Mouse (Mus musculus) mouse embryonic stem cell (cell line): ENCODE measurements around the gene Hcar2.

ENCODE experiments used
- in situ Hi-C, 2 experiments: fragments of 300-500 bp; cut with MboI; formaldehyde crosslinking; loops; 1 replicate in 1 of 2; 3 replicates in 1 of 2; pipeline ENCODE4 v1.14.3; 2019 to 2020; ENCODE audit warnings: low sequenced_read_pairs in 2 of 2, low pct_unique_long_range_greater_than_20kb in 1 of 2, mixed read lengths in 1 of 2; ENCODE audit not compliant: unreplicated experiment in 1 of 2

Hcar2 gene

DNA sequence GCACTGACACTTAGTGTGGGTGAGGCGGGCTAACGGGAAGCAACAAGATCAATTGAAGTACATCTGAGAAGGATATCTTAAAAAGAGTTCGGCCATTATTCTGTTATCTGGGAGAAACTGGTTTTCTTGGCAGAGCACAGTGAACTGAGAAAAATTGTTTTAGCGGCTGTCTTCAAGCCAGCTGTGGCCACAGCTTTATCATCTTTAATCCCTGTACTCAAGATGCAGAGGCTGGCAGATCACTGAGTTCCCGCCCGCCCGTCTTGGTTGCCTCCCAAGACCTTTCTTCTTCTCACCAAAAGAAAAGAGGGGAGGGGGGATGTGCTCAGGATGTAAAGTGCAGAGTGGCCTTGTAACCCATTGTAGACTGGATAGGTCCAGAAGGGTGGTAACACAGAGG is 48.4 kb downstream of the Hcar2 start:
- in situ Hi-C loops = no loop called here
